Mouse (Mus musculus) C2C12 (cell line): ENCODE results near the gene Gpam.

ENCODE experiments used
- CTCF ChIP-seq: IDR thresholded peaks from one replicate; pipeline ENCODE4 v1.5.1; 2011; ENCODE audit not compliant: control insufficient read depth, insufficient read depth, insufficient read length
- MAX ChIP-seq: IDR thresholded peaks from one replicate; pipeline ENCODE4 v1.6.1; 2011; ENCODE audit warnings: mild to moderate bottlenecking, control low read depth

DNA sequence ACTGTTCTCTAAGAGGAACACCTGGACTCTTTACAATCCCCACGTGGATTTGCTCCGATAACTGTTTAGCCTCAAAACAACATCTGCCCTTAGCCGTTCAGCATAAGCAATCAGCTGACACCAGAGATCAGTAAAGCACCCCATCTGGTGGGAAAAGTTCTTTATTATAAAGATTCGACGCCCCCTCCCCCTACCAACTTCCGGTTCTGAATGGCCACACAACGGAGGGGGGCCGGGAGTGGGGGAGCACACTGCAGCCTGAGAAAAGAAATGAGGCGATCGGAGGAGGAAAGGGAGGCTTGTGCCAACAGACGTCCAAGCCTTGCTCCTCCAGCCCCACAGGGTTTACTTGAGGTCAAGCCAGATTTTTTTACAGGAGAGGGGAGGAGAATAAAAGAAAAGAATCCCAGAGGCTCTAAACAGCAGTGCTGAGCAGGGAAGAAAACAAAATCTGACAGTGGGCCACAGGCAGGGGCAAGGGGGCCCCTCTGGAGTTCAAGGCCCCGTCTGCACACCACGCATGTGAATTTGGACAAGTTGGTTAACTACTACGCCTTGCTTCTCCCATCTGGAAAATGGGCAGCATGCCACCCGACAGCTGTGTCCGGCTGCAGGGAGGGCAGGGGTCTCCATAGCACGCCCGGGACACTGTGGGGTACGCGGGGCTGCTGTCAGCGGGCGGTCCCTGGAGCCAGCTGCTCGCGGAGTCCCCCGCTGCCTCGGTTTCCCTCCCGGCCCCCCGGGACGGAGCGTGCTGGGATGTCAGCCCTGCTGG is 28.4 kb downstream of the Gpam start:
- TF ChIP-seq MAX (no peak), CTCF (no peak)
